Mouse (Mus musculus): ENCODE measurements around the gene AC161166.1. TPM values are rescaled to one million over a fixed set of nuclear protein-coding genes. Genes with fewer than 3 reads are reported as not detected.

AC161166.1 gene
- polyA plus RNA-seq, 1 experiment from 2014 or later: 0.26 TPM

- no peak overlapping the region for H3K27ac ChIP-seq (ENCODE audit: low read length)
- peaks cover 5% of the 10 kb centered on the region for H3K36me3 ChIP-seq (ENCODE audit: control insufficient read depth, insufficient read depth)
- H3K4me1 ChIP-seq (ENCODE audit: control insufficient read depth, insufficient read depth, low read length): no peaks in the 10 kb centered on the region
- H3K9ac ChIP-seq (ENCODE audit: low read length): no peak overlapping the region
- no peaks in the 10 kb centered on the region for H3K27me3 ChIP-seq (ENCODE audit: control insufficient read depth, insufficient read depth, low read length)
- peaks cover 3% of the 10 kb centered on the region; the same call in 1 of the 2 replicates for H3K9me3 ChIP-seq (replicated peaks; ENCODE audit: control insufficient read depth, low read length)
- WGBS: 93% methylated on average over 4 of the region's 4 CpGs
- no peak overlapping the region for H3K4me3 ChIP-seq (ENCODE audit: low read length)
- H3K4me2 ChIP-seq (ENCODE audit: low read depth, low read length): no peak overlapping the region
- no peak for ATAC-seq (replicated peaks; ENCODE audit: extremely low read depth, insufficient read depth, low FRiP score)
Observed at GRCm38 (mm10) chr7:24539686-24540085, 27.4 kb upstream of the AC161166.1 start.

- Histone ChIP-seq H3K9ac (ENCODE audit: low read length) (no peak overlapping the region), H3K27me3 (ENCODE audit: control insufficient read depth, insufficient read depth, low read length) (no peaks in the 10 kb centered on the region), H3K36me3 (ENCODE audit: control insufficient read depth, insufficient read depth) (peaks cover 9% of the 10 kb centered on the region), H3K4me1 (ENCODE audit: control insufficient read depth, insufficient read depth, low read length) (no peaks in the 10 kb centered on the region), H3K27ac (ENCODE audit: low read length) (no peak overlapping the region), H3K4me3 (ENCODE audit: low read length) (no peak overlapping the region), H3K4me2 (ENCODE audit: low read depth, low read length) (no peak overlapping the region), H3K9me3 (replicated peaks; ENCODE audit: control insufficient read depth, low read length) (no peaks in the 10 kb centered on the region)
- 73% methylated on average over 5 of the region's 5 CpGs for WGBS
- ATAC-seq (replicated peaks; ENCODE audit: extremely low read depth, insufficient read depth, low FRiP score): no peak
Observed at GRCm38 (mm10) chr7:24538701-24539100, 26.4 kb upstream of the AC161166.1 start.

- Histone ChIP-seq H3K4me2 (ENCODE audit: low read depth, low read length) (no peak overlapping the region), H3K9me3 (replicated peaks; ENCODE audit: control insufficient read depth, low read length) (no peaks in the 10 kb centered on the region), H3K4me3 (ENCODE audit: low read length) (no peak overlapping the region), H3K27ac (ENCODE audit: low read length) (no peak overlapping the region), H3K4me1 (ENCODE audit: control insufficient read depth, insufficient read depth, low read length) (no peaks in the 10 kb centered on the region), H3K36me3 (ENCODE audit: control insufficient read depth, insufficient read depth) (peaks cover 13% of the 10 kb centered on the region), H3K9ac (ENCODE audit: low read length) (no peak overlapping the region), H3K27me3 (ENCODE audit: control insufficient read depth, insufficient read depth, low read length) (no peaks in the 10 kb centered on the region)
- no peak for ATAC-seq (replicated peaks; ENCODE audit: extremely low read depth, insufficient read depth, low FRiP score)
- 38% methylated on average over 5 of the region's 5 CpGs for WGBS
Observed at GRCm38 (mm10) chr7:24538154-24538553, 25.9 kb upstream of the AC161166.1 start.

- 71% methylated on average over 5 of the region's 5 CpGs for WGBS
- ATAC-seq (replicated peaks; ENCODE audit: extremely low read depth, insufficient read depth, low FRiP score): no peak
Observed at GRCm38 (mm10) chr7:24537591-24537990, 25.3 kb upstream of the AC161166.1 start.

GRCm38 (mm10) chr7:24537081-24537480 is 24.8 kb upstream of the AC161166.1 start:
- Histone ChIP-seq H3K4me2 (ENCODE audit: low read depth, low read length) (no peak overlapping the region), H3K9ac (ENCODE audit: low read length) (no peak overlapping the region), H3K27ac (ENCODE audit: low read length) (no peak overlapping the region), H3K9me3 (replicated peaks; ENCODE audit: control insufficient read depth, low read length) (no peaks in the 10 kb centered on the region), H3K27me3 (ENCODE audit: control insufficient read depth, insufficient read depth, low read length) (no peaks in the 10 kb centered on the region), H3K4me3 (ENCODE audit: low read length) (no peak overlapping the region), H3K4me1 (ENCODE audit: control insufficient read depth, insufficient read depth, low read length) (peaks cover 3% of the 10 kb centered on the region), H3K36me3 (ENCODE audit: control insufficient read depth, insufficient read depth) (peaks cover 14% of the 10 kb centered on the region)
- ATAC-seq (replicated peaks; ENCODE audit: extremely low read depth, insufficient read depth, low FRiP score): no peak
- WGBS: 75% methylated on average over 4 of the region's 4 CpGs

More at GRCm38 (mm10) chr7:24537591-24537990, 25.3 kb upstream of the AC161166.1 start:
- no peaks in the 10 kb centered on the region for H3K9me3 ChIP-seq (replicated peaks; ENCODE audit: control insufficient read depth, low read length)
- H3K9ac ChIP-seq (ENCODE audit: low read length): no peak overlapping the region
- H3K27me3 ChIP-seq (ENCODE audit: control insufficient read depth, insufficient read depth, low read length): no peaks in the 10 kb centered on the region
- no peaks in the 10 kb centered on the region for H3K4me1 ChIP-seq (ENCODE audit: control insufficient read depth, insufficient read depth, low read length)
- no peak overlapping the region for H3K4me2 ChIP-seq (ENCODE audit: low read depth, low read length)
- H3K4me3 ChIP-seq (ENCODE audit: low read length): no peak overlapping the region
- peaks cover 14% of the 10 kb centered on the region for H3K36me3 ChIP-seq (ENCODE audit: control insufficient read depth, insufficient read depth)
- no peak overlapping the region for H3K27ac ChIP-seq (ENCODE audit: low read length)

GRCm38 (mm10) chr7:24534301-24534700 is 22.0 kb upstream of the AC161166.1 start:
- no peak overlapping the region for H3K27ac ChIP-seq (ENCODE audit: low read length)
- no peaks in the 10 kb centered on the region for H3K9me3 ChIP-seq (replicated peaks; ENCODE audit: control insufficient read depth, low read length)
- WGBS: 49% methylated on average over 19 of the region's 19 CpGs
- H3K9ac ChIP-seq (ENCODE audit: low read length): no peak overlapping the region
- no peak overlapping the region for H3K4me2 ChIP-seq (ENCODE audit: low read depth, low read length)
- H3K36me3 ChIP-seq (ENCODE audit: control insufficient read depth, insufficient read depth): peaks cover 14% of the 10 kb centered on the region
- no peak overlapping the region for H3K4me3 ChIP-seq (ENCODE audit: low read length)
- no peak for ATAC-seq (replicated peaks; ENCODE audit: extremely low read depth, insufficient read depth, low FRiP score)
- H3K27me3 ChIP-seq (ENCODE audit: control insufficient read depth, insufficient read depth, low read length): no peaks in the 10 kb centered on the region
- peaks cover 12% of the 10 kb centered on the region for H3K4me1 ChIP-seq (ENCODE audit: control insufficient read depth, insufficient read depth, low read length)

GRCm38 (mm10) chr7:24533806-24534205 is 21.6 kb upstream of the AC161166.1 start:
- no peak for ATAC-seq (replicated peaks; ENCODE audit: extremely low read depth, insufficient read depth, low FRiP score)
- Histone ChIP-seq H3K9me3 (replicated peaks; ENCODE audit: control insufficient read depth, low read length) (no peaks in the 10 kb centered on the region), H3K36me3 (ENCODE audit: control insufficient read depth, insufficient read depth) (peaks cover 14% of the 10 kb centered on the region), H3K27me3 (ENCODE audit: control insufficient read depth, insufficient read depth, low read length) (no peaks in the 10 kb centered on the region), H3K9ac (ENCODE audit: low read length) (no peak overlapping the region), H3K27ac (ENCODE audit: low read length) (no peak overlapping the region), H3K4me3 (ENCODE audit: low read length) (no peak overlapping the region), H3K4me1 (ENCODE audit: control insufficient read depth, insufficient read depth, low read length) (peaks cover 13% of the 10 kb centered on the region), H3K4me2 (ENCODE audit: low read depth, low read length) (no peak overlapping the region)
- WGBS: 50% methylated on average over 42 of the region's 42 CpGs

- H3K4me2 ChIP-seq (ENCODE audit: low read depth, low read length): no peak overlapping the region
- 81% methylated on average over 28 of the region's 28 CpGs for WGBS
- H3K36me3 ChIP-seq (ENCODE audit: control insufficient read depth, insufficient read depth): peaks cover 14% of the 10 kb centered on the region
Observed at GRCm38 (mm10) chr7:24533031-24533571, 20.8 kb upstream of the AC161166.1 start.

GRCm38 (mm10) chr7:24531211-24531971 is 19.1 kb upstream of the AC161166.1 start:
- H3K4me1 ChIP-seq (ENCODE audit: control insufficient read depth, insufficient read depth, low read length): peaks cover 13% of the 10 kb centered on the region
- peak overlapping the region; percentile 97 for H3K27ac ChIP-seq (ENCODE audit: low read length)
- ATAC-seq (replicated peaks; ENCODE audit: extremely low read depth, insufficient read depth, low FRiP score): peak; percentile 71
- peaks cover 13% of the 10 kb centered on the region for H3K36me3 ChIP-seq (ENCODE audit: control insufficient read depth, insufficient read depth)
- H3K27me3 ChIP-seq (ENCODE audit: control insufficient read depth, insufficient read depth, low read length): no peaks in the 10 kb centered on the region
- under 1% methylated on average over 42 of the region's 43 CpGs for WGBS
- peak overlapping the region; percentile 85 for H3K4me3 ChIP-seq (ENCODE audit: low read length)
- no peaks in the 10 kb centered on the region for H3K9me3 ChIP-seq (replicated peaks; ENCODE audit: control insufficient read depth, low read length)
- H3K4me2 ChIP-seq (ENCODE audit: low read depth, low read length): peak overlapping the region; percentile 93
- H3K9ac ChIP-seq (ENCODE audit: low read length): peak overlapping the region; percentile 93

More at GRCm38 (mm10) chr7:24533031-24533571, 20.8 kb upstream of the AC161166.1 start:
- no peak for ATAC-seq (replicated peaks; ENCODE audit: extremely low read depth, insufficient read depth, low FRiP score)
- H3K27me3 ChIP-seq (ENCODE audit: control insufficient read depth, insufficient read depth, low read length): no peaks in the 10 kb centered on the region
- H3K4me3 ChIP-seq (ENCODE audit: low read length): no peak overlapping the region
- no peak overlapping the region for H3K27ac ChIP-seq (ENCODE audit: low read length)
- no peaks in the 10 kb centered on the region for H3K9me3 ChIP-seq (replicated peaks; ENCODE audit: control insufficient read depth, low read length)
- no peak overlapping the region for H3K9ac ChIP-seq (ENCODE audit: low read length)
- peaks cover 13% of the 10 kb centered on the region for H3K4me1 ChIP-seq (ENCODE audit: control insufficient read depth, insufficient read depth, low read length)

Measured in heart, embryonic 16.5 days (tissue).